Mouse (Mus musculus): ENCODE measurements around the gene Ptprd.
A peak's percentile ranks its signal among the peaks of the same experiment; 100 is the strongest.
"Not testable (repeated sequence)": the region's sequence is repeated elsewhere in the genome, so short reads cannot be mapped to it uniquely, and the experiment has no call there.

The Ptprd gene

DNA sequence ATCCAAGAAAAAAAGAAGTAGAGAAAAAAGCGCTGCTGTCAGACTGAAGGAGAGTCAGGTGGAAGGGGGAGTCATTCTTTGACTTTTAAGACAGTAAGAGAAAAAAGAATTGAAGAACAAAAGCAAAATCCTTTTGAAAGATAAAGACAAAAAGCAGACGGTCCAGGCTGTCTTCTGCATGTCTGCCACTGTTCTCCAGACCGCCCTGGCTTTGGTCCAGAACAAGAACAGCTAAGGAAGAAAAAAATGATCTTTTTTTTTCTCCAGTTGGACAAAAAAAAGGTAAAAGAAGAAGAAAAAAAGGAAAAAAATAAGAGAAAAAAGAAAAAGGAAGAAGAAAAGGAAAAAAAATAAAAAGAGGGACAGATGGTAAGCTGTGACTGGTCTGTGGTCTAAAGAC is 2073.9 kb downstream of the Ptprd start:
- DNase-seq, result no peak

DNA sequence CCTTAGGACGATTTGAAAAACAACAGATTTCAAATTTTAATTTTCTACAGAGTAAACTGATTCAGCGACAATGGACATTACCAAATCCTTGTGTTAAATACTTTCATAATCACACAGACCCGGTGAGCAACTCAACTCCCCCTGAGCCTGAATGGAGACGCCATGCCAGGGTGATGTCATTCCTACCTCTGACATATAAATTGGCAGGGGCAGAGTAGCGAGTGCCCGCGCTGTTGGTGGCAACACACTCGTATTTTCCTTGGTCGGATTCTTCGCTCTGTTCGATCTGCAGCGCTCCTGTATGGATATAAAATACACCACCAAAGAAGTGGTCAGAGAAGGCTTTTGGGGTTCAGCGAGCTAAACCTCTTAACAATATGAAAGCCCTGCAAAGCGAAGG is 2075.1 kb downstream of the Ptprd start:
- peak; percentile 52 for DNase-seq

- DNase-seq, result no peak
Observed at GRCm38 (mm10) chr4:76091845-76092244, 2119.9 kb downstream of the Ptprd start.

GRCm38 (mm10) chr4:76089866-76090265 is 2121.9 kb downstream of the Ptprd start:
- DNase-seq, result peak; percentile 23

DNA sequence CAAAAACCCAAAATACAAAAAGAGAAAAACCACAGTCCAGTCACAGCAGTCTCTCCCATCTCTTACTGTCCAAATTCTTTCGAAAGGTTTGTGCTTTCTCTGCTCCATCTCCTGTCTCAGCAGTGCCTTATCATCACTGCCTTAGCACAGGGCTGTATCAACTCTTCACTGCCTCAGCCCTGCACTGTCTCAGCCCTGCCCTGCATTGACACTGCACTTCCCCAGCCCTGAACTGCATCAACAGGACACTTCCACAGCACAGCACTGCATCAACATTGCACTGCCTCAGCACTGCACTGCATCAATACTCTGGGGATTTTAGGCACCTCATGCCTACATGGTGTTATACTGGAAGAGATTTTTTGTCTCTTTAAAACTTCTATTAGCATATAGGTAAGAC is 2135.7 kb downstream of the Ptprd start:
- no peak for DNase-seq

GRCm38 (mm10) chr4:76073286-76073685 is 2138.5 kb downstream of the Ptprd start:
- no peak for DNase-seq

GRCm38 (mm10) chr4:76071720-76072119 is 2140.0 kb downstream of the Ptprd start:
- no peak for DNase-seq

DNA sequence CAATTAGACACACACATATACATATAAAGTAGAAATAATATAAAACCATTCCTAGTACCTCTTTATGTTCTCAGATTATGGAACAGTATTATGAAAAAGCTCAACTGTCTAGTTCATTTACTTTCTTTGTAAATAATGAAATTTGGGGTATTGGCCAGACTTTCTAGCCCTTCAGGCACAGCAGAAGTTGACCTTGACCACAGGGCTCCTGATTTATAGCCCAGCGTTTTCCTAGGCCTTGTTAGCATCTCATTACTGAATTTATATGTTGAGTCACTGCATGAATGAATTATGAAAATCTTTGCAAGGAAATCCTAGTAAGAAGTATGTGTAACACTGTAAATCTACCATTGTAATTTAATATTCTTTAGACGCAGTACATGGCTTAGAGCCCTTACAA is 2154.9 kb downstream of the Ptprd start:
- DNase-seq, result no peak

DNA sequence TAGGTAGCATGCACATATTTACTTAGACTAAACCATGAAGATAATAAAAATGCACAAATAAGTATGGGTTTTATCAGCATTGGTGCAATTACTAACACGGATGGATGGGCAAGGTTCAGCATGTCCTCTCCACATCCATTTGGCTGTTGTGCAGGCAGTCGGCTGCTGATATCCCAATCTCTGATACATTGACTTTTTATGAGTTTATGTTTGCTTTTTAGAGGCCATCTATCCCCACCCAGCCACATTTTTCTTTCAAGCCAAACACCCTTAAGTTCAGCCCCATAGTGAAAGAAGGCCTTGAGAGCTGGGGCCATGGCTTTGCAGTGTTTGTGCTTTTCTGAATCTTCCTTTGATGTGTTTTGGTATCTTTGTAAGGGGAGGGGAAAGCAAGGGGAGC is 2166.1 kb downstream of the Ptprd start:
- DNase-seq, result no peak

- no peak for DNase-seq
Observed at GRCm38 (mm10) chr4:76044802-76045201, 2167.0 kb downstream of the Ptprd start.

DNA sequence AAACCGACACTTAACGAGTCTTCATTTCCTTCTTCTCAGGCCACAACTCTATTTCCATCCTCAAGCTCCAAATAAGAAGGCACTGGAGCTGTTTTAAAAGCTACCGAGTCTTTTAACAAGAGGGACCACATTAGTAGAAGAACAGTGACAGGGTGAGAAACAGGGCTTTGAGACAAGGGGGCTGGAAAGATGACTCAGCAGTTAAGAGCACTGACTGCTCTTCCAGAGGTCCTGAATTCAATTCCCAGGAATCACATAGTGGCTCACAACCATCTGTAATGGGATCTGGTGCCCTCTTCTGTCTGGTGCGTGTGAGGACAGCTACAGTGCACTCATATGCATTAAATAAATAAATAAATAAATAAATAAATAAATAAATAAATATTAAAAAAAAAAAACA is 2174.6 kb downstream of the Ptprd start:
- not testable (repeated sequence) for DNase-seq

DNA sequence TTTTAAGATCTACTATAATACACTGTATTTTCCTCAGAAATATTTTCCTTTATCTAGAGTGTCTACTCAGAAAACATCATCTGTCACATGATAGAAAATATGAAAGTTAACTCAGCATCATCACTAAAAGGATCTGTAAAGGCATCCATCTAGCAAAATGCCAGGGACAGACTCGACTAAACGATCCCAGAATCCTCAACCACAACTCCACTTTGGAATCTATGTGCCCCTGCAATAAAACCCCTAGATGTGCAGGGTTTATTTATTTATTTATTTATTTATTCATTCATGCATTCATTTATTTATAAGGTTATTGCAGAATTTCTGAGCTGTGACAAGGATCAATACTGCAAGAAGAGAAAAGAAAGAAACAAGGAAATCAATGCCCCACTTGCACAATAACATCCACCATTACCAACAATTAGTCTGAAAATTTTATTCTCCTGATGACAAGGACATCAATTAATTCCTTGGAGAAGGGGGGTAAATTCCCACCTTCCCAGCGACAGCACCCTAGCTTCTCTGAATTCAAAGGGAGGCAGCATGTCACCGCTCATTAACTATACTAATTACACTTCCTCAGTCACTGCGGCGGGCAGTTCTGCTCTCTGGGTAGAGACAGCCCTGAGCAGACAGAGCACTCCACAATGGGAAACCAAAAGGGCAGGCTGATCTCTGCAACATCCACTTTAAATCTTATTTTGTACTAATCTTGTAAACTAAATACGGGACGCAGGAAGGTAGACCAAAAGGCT is 2186.0 kb downstream of the Ptprd start:
- DNase-seq, result no peak

DNA sequence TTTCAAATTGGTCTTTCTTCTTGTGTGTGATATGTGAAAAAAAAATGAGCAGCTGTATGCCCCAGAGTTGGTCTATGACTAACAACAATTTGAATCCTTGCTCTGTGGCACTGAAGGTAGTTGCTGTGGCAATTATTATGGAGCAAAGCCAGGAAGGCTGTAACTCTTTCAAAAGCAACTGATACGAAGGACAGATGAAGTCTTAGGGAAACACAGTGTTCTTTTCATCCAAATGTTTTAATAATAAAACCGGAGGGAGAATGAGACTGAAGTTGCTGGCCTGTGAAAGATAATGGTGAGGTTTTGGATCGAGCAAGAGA is 2187.3 kb downstream of the Ptprd start:
- DNase-seq, result no peak

DNA sequence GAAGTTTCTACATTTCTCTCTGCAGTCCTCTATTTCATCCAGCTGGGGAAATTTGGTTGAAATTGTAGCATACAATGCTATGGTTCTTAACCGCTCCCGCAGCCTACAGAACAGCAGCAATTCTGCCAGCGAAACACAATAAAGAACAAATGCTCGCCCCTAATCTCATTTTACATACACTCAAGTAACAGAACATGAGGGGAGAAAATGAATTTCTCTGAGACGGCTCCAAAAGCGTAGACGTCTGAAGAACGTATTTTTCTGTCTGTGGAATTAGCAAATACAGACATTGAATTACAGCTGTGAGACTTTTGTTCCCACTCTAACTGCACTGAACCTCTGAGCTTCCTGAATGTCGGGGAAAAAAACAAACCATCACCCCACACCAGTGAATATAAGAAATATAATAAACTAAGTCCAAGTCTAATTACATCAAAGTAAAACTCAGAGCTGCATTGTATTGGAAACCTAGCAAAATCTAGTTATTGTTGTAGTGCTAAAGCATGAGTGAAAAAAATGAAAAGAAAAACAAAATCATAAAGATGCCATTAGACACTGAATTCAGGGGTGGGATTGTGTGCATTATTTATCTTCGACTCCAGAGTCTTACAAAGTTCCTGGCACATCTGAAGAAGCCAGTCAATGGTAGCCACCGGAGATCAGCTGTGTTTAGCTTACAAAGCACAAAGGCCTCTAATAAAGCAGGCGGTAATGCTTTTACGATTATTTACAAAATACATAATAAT is 2187.8 kb downstream of the Ptprd start:
- DNase-seq, result no peak

GRCm38 (mm10) chr4:76021670-76022069 is 2190.1 kb downstream of the Ptprd start:
- no peak for DNase-seq

GRCm38 (mm10) chr4:76015026-76015425 is 2196.7 kb downstream of the Ptprd start:
- no peak for DNase-seq

DNA sequence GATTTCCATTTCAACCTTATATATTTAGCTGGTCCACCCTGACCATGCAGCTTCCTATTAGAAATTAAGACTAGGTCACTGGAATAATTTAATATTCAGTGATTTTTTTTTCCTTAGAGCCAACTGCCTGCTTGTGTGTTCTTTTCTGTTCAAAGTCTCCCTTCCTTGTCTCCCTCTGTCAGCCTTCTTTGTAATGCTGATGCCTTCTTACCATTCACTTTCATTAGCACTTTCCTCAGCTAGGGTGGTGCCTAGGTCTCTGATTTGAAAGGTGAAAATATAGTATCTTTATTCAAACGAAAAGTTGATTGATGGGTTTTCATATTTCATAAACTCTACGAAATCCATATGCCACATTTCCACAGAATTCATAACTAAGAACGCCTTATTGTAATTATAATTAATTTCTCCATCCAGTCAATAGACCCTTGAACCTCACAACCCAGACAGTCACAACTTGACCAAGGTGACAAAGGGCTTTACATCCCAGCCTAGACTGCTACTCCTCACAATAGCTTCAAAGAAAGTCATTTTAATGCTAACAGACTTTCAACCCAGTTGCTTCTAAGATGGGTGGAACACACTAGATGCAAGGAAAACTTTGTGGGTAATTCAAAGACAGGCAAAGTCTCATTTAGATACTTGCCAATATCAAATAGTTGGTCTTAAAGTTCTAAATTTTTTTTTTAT is 2197.5 kb downstream of the Ptprd start:
- DNase-seq, result no peak

DNA sequence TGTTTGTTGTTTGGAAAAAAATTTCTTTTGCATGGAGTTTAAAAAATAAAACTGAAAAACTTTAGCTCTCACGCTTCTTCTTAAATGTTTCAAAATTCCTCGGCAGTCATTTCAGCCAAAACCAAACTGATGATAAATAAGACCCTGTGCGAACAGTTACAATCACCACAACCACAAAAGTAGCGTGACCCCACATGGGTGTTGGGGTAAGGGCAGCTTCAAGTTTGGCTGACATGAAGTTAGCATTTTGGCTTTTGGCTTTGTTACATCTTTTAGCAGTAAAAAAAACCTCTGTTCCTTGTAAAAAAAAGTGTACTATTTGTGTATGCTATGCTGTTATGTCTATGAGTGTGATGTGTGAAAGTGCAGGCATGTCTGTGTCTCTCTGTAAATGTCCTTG is 2203.2 kb downstream of the Ptprd start:
- DNase-seq, result no peak

DNA sequence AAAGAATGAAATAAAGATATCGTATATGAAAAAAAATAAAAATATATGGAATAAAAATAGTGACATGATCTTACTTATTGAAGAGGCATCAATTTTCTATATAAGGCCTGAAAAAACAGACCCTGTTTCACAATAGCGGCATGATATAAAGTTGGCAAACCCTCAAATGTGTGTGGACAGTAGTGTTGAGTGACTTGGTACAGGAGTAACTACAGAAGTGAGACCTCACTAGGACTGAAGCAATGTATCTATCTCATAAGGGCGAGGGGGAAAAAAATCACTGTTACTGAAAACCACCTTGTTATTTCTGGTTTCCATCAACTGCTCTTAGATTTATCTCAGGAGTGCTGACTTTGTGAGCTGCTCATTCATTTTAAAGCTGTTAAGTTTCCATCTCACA is 2204.5 kb downstream of the Ptprd start:
- DNase-seq, result no peak

DNA sequence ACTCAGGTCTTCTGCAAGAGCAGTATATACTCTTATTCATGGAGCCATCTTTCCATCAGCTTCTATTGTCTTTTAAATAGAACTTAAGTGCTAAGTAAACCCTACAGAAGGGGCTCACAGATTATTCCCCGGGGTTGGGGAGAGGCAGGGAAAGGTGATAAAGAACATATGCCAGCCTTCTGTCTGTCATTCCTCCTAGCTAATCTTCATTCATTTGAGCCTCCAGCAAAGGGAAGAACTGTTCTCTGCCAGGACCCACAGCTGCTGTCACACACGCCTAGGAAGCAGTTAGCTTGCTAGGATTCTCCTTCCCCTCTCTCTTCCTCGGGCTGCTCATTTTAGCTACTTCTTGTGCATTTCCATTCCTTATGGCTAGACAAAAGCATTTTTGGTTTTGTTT is 2205.0 kb downstream of the Ptprd start:
- DNase-seq, result no peak

- no peak for DNase-seq
Observed at GRCm38 (mm10) chr4:76004161-76004560, 2207.6 kb downstream of the Ptprd start.

DNA sequence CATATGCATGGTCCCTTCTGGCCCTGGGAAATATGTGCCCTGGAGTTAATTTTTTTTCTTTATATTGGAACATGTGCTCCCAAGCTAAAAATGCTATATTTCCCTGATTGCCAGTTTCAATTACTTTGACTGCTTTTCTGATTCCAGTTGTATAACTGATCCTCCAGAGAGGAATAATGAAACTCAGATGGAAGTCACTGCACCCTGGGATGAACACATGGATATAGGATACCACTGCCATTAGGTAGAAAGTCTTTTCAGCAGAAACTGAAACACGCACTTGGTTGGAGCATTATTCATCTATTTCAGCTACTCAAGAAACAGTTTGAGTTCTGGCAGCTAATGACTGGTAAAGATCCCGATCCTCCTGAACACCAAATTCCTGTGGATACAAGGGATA is 2211.5 kb downstream of the Ptprd start:
- no peak for DNase-seq

DNA sequence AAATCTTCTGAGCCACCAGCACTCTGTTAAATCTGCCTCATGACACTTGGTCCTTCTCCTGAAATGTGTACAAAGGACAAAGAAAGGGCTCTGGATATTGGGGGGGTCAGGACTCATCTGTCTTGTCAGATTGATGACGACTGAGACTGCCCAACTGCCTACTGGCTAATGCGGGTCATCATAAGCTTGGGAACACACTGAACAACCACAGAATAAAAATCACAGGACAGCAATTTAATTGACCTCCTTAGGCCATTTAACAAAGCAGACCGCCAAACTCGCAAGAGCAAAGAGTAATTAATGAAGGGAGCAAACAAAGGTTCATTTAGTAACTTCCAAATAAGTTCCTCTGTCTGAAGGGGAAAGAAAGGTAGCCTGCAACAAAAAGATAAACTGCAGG is 2215.9 kb downstream of the Ptprd start:
- DNase-seq, result no peak

- no peak for DNase-seq
Observed at GRCm38 (mm10) chr4:75994576-75994975, 2217.2 kb downstream of the Ptprd start.

All from cerebellum, adult 9-11 months (tissue).